Mouse (Mus musculus) hindbrain, embryonic 12.5 days (tissue): ENCODE data around the gene Zfp868. TPM values are rescaled to one million over a fixed set of nuclear protein-coding genes. Genes with fewer than 3 reads are reported as not detected.

Experiments
- polyA plus RNA-seq: library from polyadenylated mRNA; unstranded; fragments of >200 nt; fragmentation: Nextera tagmentation; extraction: Ambion mirVana; gene quantifications from 2 replicates; pipeline ENCODE4 v1.2.1, GENCODE M21; 2016

Zfp868 gene
- polyA plus RNA-seq, 1 experiment from 2014 or later = 37.9 TPM

Other genes with a start within 250 kb of the Zfp868 start
- gene Gm9495, start 172.0 kb downstream of the Zfp868 start, polyA plus RNA-seq = not detected in 2 replicates
- 0.10 TPM in 1 of 2 replicates, not detected in the other for gene Gm7697, start 102.6 kb downstream of the Zfp868 start, polyA plus RNA-seq
- gene Zfp964, start 28.9 kb upstream of the Zfp868 start, polyA plus RNA-seq = 3.5 and 3.8 TPM in 2 replicates
- 28.5 and 31.6 TPM in 2 replicates for gene Zfp869, start 85.2 kb upstream of the Zfp868 start, polyA plus RNA-seq
- 6.6 and 7.3 TPM in 2 replicates for gene Zfp963, start 124.4 kb upstream of the Zfp868 start, polyA plus RNA-seq
- gene Gm20422, start 149.3 kb upstream of the Zfp868 start, polyA plus RNA-seq = 1.2 TPM in 1 of 2 replicates, not detected in the other
- gene Atp13a1, start 165.6 kb upstream of the Zfp868 start, polyA plus RNA-seq = 55.7 and 55.9 TPM in 2 replicates
- gene Zfp866, start 165.6 kb upstream of the Zfp868 start, polyA plus RNA-seq = 42.7 and 42.8 TPM in 2 replicates
- gene Gmip, start 183.1 kb upstream of the Zfp868 start, polyA plus RNA-seq = 17.9 and 23.3 TPM in 2 replicates
- 0.57 and 0.70 TPM in 2 replicates for gene Lpar2, start 196.9 kb upstream of the Zfp868 start, polyA plus RNA-seq
- 36.4 and 39.0 TPM in 2 replicates for gene Pbx4, start 206.9 kb upstream of the Zfp868 start, polyA plus RNA-seq